Mouse (Mus musculus) adrenal gland, postnatal 36 days (tissue): Measurements from ENCODE around the gene Pou2f2. TPM values are rescaled to one million over a fixed set of nuclear protein-coding genes. Genes with fewer than 3 reads are reported as not detected.

ENCODE experiments used
- DNase-seq, 2 experiments: peaks; one replicate each; pipeline ENCODE4 v3.0.0; 2021; ENCODE audit warnings: mixed read lengths in 1 of 2
- long read RNA-seq, 2 experiments: library from polyadenylated mRNA; stranded (forward); transcript quantifications; one replicate each; pipeline ENCODE4 v2.0.0; 2021; ENCODE audit warnings: borderline sequencing depth in 2 of 2
- total RNA-seq, 2 experiments: library from RNA; stranded (reverse); gene quantifications; 2 replicates each; pipeline ENCODE4 v1.2.3; 2021

Gene Pou2f2
- total RNA-seq, result 1 to 10 TPM in 1 of 2 experiments, under 1 TPM in 1; 0.86 to 1.3 TPM
- long read RNA-seq, experiment 1, partial matches to known transcripts, result 0 of 2 reads
- long read RNA-seq, experiment 1, other reads (novel, unspliced or antisense), result 2 of 2 reads
- long read RNA-seq, experiment 2, partial matches to known transcripts, result 0 of 1 reads
- long read RNA-seq, experiment 2, other reads (novel, unspliced or antisense), result 1 of 1 reads

- peak; percentile 77 to 80 for DNase-seq
Observed at GRCm38 (mm10) chr7:25179606-25180161, at the start of gene Pou2f2. Pou2f2 (minus strand) TSS chr7:25179726.

- DNase-seq, result no peak
Observed at GRCm38 (mm10) chr7:25227523-25228300, 48.2 kb upstream of the Pou2f2 start.

- DNase-seq, result no peak
Observed at GRCm38 (mm10) chr7:25222275-25222967, 42.9 kb upstream of the Pou2f2 start.

GRCm38 (mm10) chr7:25221102-25221883 is 41.8 kb upstream of the Pou2f2 start, which contains the start of gene Zfp526:
Zfp526 (plus strand) TSS chr7:25221425.
- peak; percentile 99 for DNase-seq

GRCm38 (mm10) chr7:25220457-25221101 is 41.1 kb upstream of the Pou2f2 start, which contains the start of gene Dedd2:
Dedd2 (minus strand) TSS chr7:25220615.
- DNase-seq, result peak; percentile 48 to 62

- peak; percentile 96 to 97 for DNase-seq
Observed at GRCm38 (mm10) chr7:25219756-25220456, 40.4 kb upstream of the Pou2f2 start.

GRCm38 (mm10) chr7:25219416-25219750 is 39.9 kb upstream of the Pou2f2 start:
- peak in 1 of 2 experiments; percentile 46 for DNase-seq

- peak; percentile 43 to 58 for DNase-seq
Observed at GRCm38 (mm10) chr7:25218705-25219415, 39.3 kb upstream of the Pou2f2 start.

- no peak for DNase-seq
Observed at GRCm38 (mm10) chr7:25217653-25218395, 38.3 kb upstream of the Pou2f2 start.

GRCm38 (mm10) chr7:25214172-25214571 is 34.6 kb upstream of the Pou2f2 start:
- DNase-seq, result no peak

- no peak for DNase-seq
Observed at GRCm38 (mm10) chr7:25213099-25213498, 33.6 kb upstream of the Pou2f2 start.

GRCm38 (mm10) chr7:25210482-25210881 is 31.0 kb upstream of the Pou2f2 start:
- DNase-seq, result no peak

GRCm38 (mm10) chr7:25209161-25209622 is 29.7 kb upstream of the Pou2f2 start:
- DNase-seq, result no peak

- DNase-seq, result peak in 1 of 2 experiments; percentile 39
Observed at GRCm38 (mm10) chr7:25206094-25206830, 26.7 kb upstream of the Pou2f2 start.

GRCm38 (mm10) chr7:25205355-25206093 is 26.0 kb upstream of the Pou2f2 start:
- no peak for DNase-seq

- DNase-seq, result no peak
Observed at GRCm38 (mm10) chr7:25203624-25204023, 24.1 kb upstream of the Pou2f2 start.

- DNase-seq, result no peak
Observed at GRCm38 (mm10) chr7:25197384-25198018, 18.0 kb upstream of the Pou2f2 start.
